Mouse (Mus musculus): ENCODE measurements around the gene Zfp579. TPM values are rescaled to one million over a fixed set of nuclear protein-coding genes. Genes with fewer than 3 reads are reported as not detected.

The Zfp579 gene
- total and polyA plus RNA-seq, 3 experiments: 12.3 to 51.8 (median 14.0) TPM

- intact Hi-C loops (cut with DNase I): no loop called here
Observed at GRCm38 (mm10) chr7:4948386-4948785, 47.6 kb downstream of the Zfp579 start.

GRCm38 (mm10) chr7:4947855-4948254, 48.1 kb downstream of the Zfp579 start:
- Histone ChIP-seq H3K9ac (ENCODE audit: low read depth, low read length) (no peak overlapping the region), H3K27ac (peak overlapping the region; percentile 12; the same call in 1 of the 2 replicates), H3K4me1 (ENCODE audit: control insufficient read depth, insufficient read depth, low read length) (peaks cover 8% of the 10 kb centered on the region), H3K79me2 (replicated peaks; ENCODE audit: control insufficient read depth, insufficient read depth, low read length) (no peaks in the 10 kb centered on the region), H3K36me3 (ENCODE audit: control insufficient read depth, insufficient read depth, low read length) (no peaks in the 10 kb centered on the region), H3K27me3 (ENCODE audit: control insufficient read depth, insufficient read depth, low read length) (no peaks in the 10 kb centered on the region), H3K4me3 (no peak overlapping the region)
- 18% methylated on average over 2 of the region's 2 CpGs for WGBS
- peak; percentile 79 to 83 for DNase-seq
- TF ChIP-seq EP300 (IDR thresholded peaks at IDR 0.05; ENCODE audit: insufficient read depth, low read depth, low read length): peak; percentile 51; the same call in 1 of the 2 replicates
- no peak for TF ChIP-seq CTCF (IDR thresholded peaks at IDR 0.05)
- no peak for TF ChIP-seq POLR2A (IDR thresholded peaks at IDR 0.05; ENCODE audit: insufficient read depth, low read depth, low read length)
- intact Hi-C loops (cut with DNase I): no loop called here

More at GRCm38 (mm10) chr7:4948386-4948785, 47.6 kb downstream of the Zfp579 start:
- Histone ChIP-seq H3K4me1 (ENCODE audit: control insufficient read depth, insufficient read depth, low read length) (peaks cover 7% of the 10 kb centered on the region), H3K79me2 (replicated peaks; ENCODE audit: control insufficient read depth, insufficient read depth, low read length) (no peaks in the 10 kb centered on the region), H3K36me3 (ENCODE audit: control insufficient read depth, insufficient read depth, low read length) (no peaks in the 10 kb centered on the region), H3K9ac (ENCODE audit: low read depth, low read length) (no peak overlapping the region), H3K27ac (no peak overlapping the region; the same call in 1 of the 2 replicates), H3K4me3 (no peak overlapping the region), H3K27me3 (ENCODE audit: control insufficient read depth, insufficient read depth, low read length) (no peaks in the 10 kb centered on the region)
- DNase-seq: no peak
- TF ChIP-seq CTCF (IDR thresholded peaks at IDR 0.05): no peak
- no peak for TF ChIP-seq EP300 (IDR thresholded peaks at IDR 0.05; ENCODE audit: insufficient read depth, low read depth, low read length)
- no peak for TF ChIP-seq POLR2A (IDR thresholded peaks at IDR 0.05; ENCODE audit: insufficient read depth, low read depth, low read length)
- WGBS: 44% methylated on average over 6 of the region's 6 CpGs

GRCm38 (mm10) chr7:4943223-4943815, 52.6 kb downstream of the Zfp579 start:
- Histone ChIP-seq H3K27me3 (ENCODE audit: control insufficient read depth, insufficient read depth, low read length) (no peaks in the 10 kb centered on the region), H3K4me3 (peak overlapping the region; percentile 48), H3K79me2 (replicated peaks; ENCODE audit: control insufficient read depth, insufficient read depth, low read length) (no peaks in the 10 kb centered on the region), H3K27ac (peak overlapping the region; percentile 80), H3K4me1 (ENCODE audit: control insufficient read depth, insufficient read depth, low read length) (peaks cover 3% of the 10 kb centered on the region), H3K9ac (ENCODE audit: low read depth, low read length) (peak overlapping the region; percentile 47), H3K36me3 (ENCODE audit: control insufficient read depth, insufficient read depth, low read length) (no peaks in the 10 kb centered on the region)
- intact Hi-C loops (cut with DNase I): loop anchor here (1.0 to 5.0 kb wide), 6 partner anchors 21 to 184 kb away; partner anchors contain the start of genes Fiz1, Rasl2-9, Sbk2 and Ube2s
- 15% methylated on average over 15 of the region's 15 CpGs for WGBS
- TF ChIP-seq EP300 (IDR thresholded peaks at IDR 0.05; ENCODE audit: insufficient read depth, low read depth, low read length) (peak; percentile 90), CTCF (IDR thresholded peaks at IDR 0.05) (no peak; the same call in 1 of the 2 replicates)
- peak; percentile 92 to 96 for DNase-seq

- Histone ChIP-seq H3K4me3 (no peak overlapping the region), H3K4me1 (ENCODE audit: control insufficient read depth, insufficient read depth, low read length) (peaks cover 3% of the 10 kb centered on the region), H3K27me3 (ENCODE audit: control insufficient read depth, insufficient read depth, low read length) (no peaks in the 10 kb centered on the region), H3K79me2 (replicated peaks; ENCODE audit: control insufficient read depth, insufficient read depth, low read length) (no peaks in the 10 kb centered on the region), H3K9ac (ENCODE audit: low read depth, low read length) (no peak overlapping the region), H3K36me3 (ENCODE audit: control insufficient read depth, insufficient read depth, low read length) (no peaks in the 10 kb centered on the region), H3K27ac (no peak overlapping the region)
- TF ChIP-seq POLR2A (IDR thresholded peaks at IDR 0.05; ENCODE audit: insufficient read depth, low read depth, low read length): no peak
- TF ChIP-seq CTCF (IDR thresholded peaks at IDR 0.05): no peak
- TF ChIP-seq EP300 (IDR thresholded peaks at IDR 0.05; ENCODE audit: insufficient read depth, low read depth, low read length): no peak
- DNase-seq: no peak
- intact Hi-C loops (cut with DNase I): loop anchor here (1.0 to 5.0 kb wide), 6 partner anchors 22 to 185 kb away; partner anchors contain the start of genes Fiz1, Rasl2-9, Sbk2 and Ube2s
- WGBS: 40% methylated on average over 5 of the region's 5 CpGs
Observed at GRCm38 (mm10) chr7:4942673-4943072, 53.3 kb downstream of the Zfp579 start.

- peak; percentile 79 to 86 for DNase-seq
- Histone ChIP-seq H3K4me1 (ENCODE audit: control insufficient read depth, insufficient read depth, low read length) (peaks cover 3% of the 10 kb centered on the region), H3K9ac (ENCODE audit: low read depth, low read length) (no peak overlapping the region), H3K4me3 (no peak overlapping the region), H3K27me3 (ENCODE audit: control insufficient read depth, insufficient read depth, low read length) (no peaks in the 10 kb centered on the region), H3K79me2 (replicated peaks; ENCODE audit: control insufficient read depth, insufficient read depth, low read length) (no peaks in the 10 kb centered on the region), H3K36me3 (ENCODE audit: control insufficient read depth, insufficient read depth, low read length) (no peaks in the 10 kb centered on the region), H3K27ac (no peak overlapping the region)
- intact Hi-C loops (cut with DNase I): loop anchor here (1.0 to 5.0 kb wide), 5 partner anchors 29 to 383 kb away; partner anchors contain the start of genes Fiz1, Rasl2-9, Ube2s and Zfp524
- WGBS: 17% methylated on average over 9 of the region's 9 CpGs
- TF ChIP-seq POLR2A (IDR thresholded peaks at IDR 0.05; ENCODE audit: insufficient read depth, low read depth, low read length) (no peak), CTCF (IDR thresholded peaks at IDR 0.05) (peak; percentile 97), EP300 (IDR thresholded peaks at IDR 0.05; ENCODE audit: insufficient read depth, low read depth, low read length) (no peak)
Observed at GRCm38 (mm10) chr7:4940068-4940479, 55.9 kb downstream of the Zfp579 start.

GRCm38 (mm10) chr7:4938456-4938855, 57.5 kb downstream of the Zfp579 start:
- Histone ChIP-seq H3K36me3 (ENCODE audit: control insufficient read depth, insufficient read depth, low read length) (no peaks in the 10 kb centered on the region), H3K27me3 (ENCODE audit: control insufficient read depth, insufficient read depth, low read length) (no peaks in the 10 kb centered on the region), H3K4me1 (ENCODE audit: control insufficient read depth, insufficient read depth, low read length) (peaks cover 1% of the 10 kb centered on the region), H3K27ac (no peak overlapping the region), H3K79me2 (replicated peaks; ENCODE audit: control insufficient read depth, insufficient read depth, low read length) (no peaks in the 10 kb centered on the region), H3K9ac (ENCODE audit: low read depth, low read length) (no peak overlapping the region), H3K4me3 (no peak overlapping the region)
- intact Hi-C loops (cut with DNase I): loop anchor here (10.0 kb wide), 1 partner anchor 314 kb away; no protein-coding TSS in a partner anchor
- no peak for TF ChIP-seq POLR2A (IDR thresholded peaks at IDR 0.05; ENCODE audit: insufficient read depth, low read depth, low read length)
- TF ChIP-seq CTCF (IDR thresholded peaks at IDR 0.05): peak; percentile 100
- 0 out of 2 replicates have a peak, but pooled peaks have one; percentile 45 for TF ChIP-seq EP300 (IDR thresholded peaks at IDR 0.05; ENCODE audit: insufficient read depth, low read depth, low read length)
- DNase-seq: peak; percentile 67 to 86
- WGBS: 30% methylated on average over 2 of the region's 2 CpGs
